Mouse (Mus musculus) ES-Bruce4 (cell line): ENCODE measurements around the gene F2rl1.

Experiments
- CTCF ChIP-seq: IDR thresholded peaks from one replicate; pipeline ENCODE4 v1.8.1; 2011; ENCODE audit warnings: low read depth, low read length
- EP300 ChIP-seq: IDR thresholded peaks from 2 replicates; pipeline ENCODE4 v1.6.1; 2011; ENCODE audit warnings: low read depth, low read length; ENCODE audit not compliant: insufficient read depth
- POLR2A ChIP-seq: IDR thresholded peaks from one replicate; pipeline ENCODE4 v1.8.1; 2011; ENCODE audit warnings: low read length; ENCODE audit not compliant: insufficient read depth

DNA sequence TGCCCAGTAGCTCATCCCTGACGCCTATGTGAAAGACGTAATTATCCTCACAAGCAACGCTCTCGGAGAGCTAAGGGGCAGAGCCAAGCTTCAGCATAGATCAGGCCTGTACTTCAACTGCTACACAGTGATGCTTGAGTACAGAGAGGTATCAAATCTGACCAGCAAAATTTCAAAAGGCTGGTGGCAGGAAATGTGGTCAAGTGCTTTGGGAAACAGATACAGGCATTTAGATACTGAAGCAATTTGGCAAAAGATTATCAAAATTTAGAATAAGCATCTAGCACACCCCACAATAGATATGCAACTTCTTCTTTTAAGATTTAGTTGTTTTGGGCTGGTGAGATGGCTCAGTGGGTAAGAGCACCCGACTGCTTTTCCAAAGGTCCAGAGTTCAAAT is 15.0 kb downstream of the F2rl1 start:
- no peak for TF ChIP-seq POLR2A
- no peak for TF ChIP-seq CTCF
- no peak for TF ChIP-seq EP300
